Mouse (Mus musculus): Measurements from ENCODE around the gene Rhd.
"Not testable (repeated sequence)": the region's sequence is repeated elsewhere in the genome, so short reads cannot be mapped to it uniquely, and the experiment has no call there.

Gene Rhd

GRCm38 (mm10) chr4:134863937-134864729, at the start of gene Rhd:
Rhd (plus strand) TSS chr4:134864536.
- no peak for DNase-seq (ENCODE audit: low read depth, low spot score)

- no peak for DNase-seq (ENCODE audit: low read depth, low spot score)
Observed at GRCm38 (mm10) chr4:134817706-134818105, 46.6 kb upstream of the Rhd start.

- DNase-seq (ENCODE audit: low read depth, low spot score) = no peak
Observed at GRCm38 (mm10) chr4:134821061-134821460, 43.3 kb upstream of the Rhd start.

GRCm38 (mm10) chr4:134823560-134823959, 40.8 kb upstream of the Rhd start:
- no peak for DNase-seq (ENCODE audit: low read depth, low spot score)

- DNase-seq (ENCODE audit: low read depth, low spot score) = not testable (repeated sequence)
Observed at GRCm38 (mm10) chr4:134825864-134826263, 38.5 kb upstream of the Rhd start.

- DNase-seq (ENCODE audit: low read depth, low spot score) = no peak
Observed at GRCm38 (mm10) chr4:134826348-134826747, 38.0 kb upstream of the Rhd start.

- DNase-seq (ENCODE audit: low read depth, low spot score) = no peak
Observed at GRCm38 (mm10) chr4:134827806-134828205, 36.5 kb upstream of the Rhd start.

- no peak for DNase-seq (ENCODE audit: low read depth, low spot score)
Observed at GRCm38 (mm10) chr4:134831934-134832333, 32.4 kb upstream of the Rhd start.

GRCm38 (mm10) chr4:134835486-134835885, 28.9 kb upstream of the Rhd start:
- no peak for DNase-seq (ENCODE audit: low read depth, low spot score)

GRCm38 (mm10) chr4:134838221-134838620, 26.1 kb upstream of the Rhd start:
- no peak for DNase-seq (ENCODE audit: low read depth, low spot score)

GRCm38 (mm10) chr4:134838706-134839105, 25.6 kb upstream of the Rhd start:
- DNase-seq (ENCODE audit: low read depth, low spot score) = not testable (repeated sequence)

GRCm38 (mm10) chr4:134840231-134840630, 24.1 kb upstream of the Rhd start:
- no peak for DNase-seq (ENCODE audit: low read depth, low spot score)

GRCm38 (mm10) chr4:134843566-134843965, 20.8 kb upstream of the Rhd start:
- DNase-seq (ENCODE audit: low read depth, low spot score) = no peak

GRCm38 (mm10) chr4:134847587-134847986, 16.7 kb upstream of the Rhd start:
- DNase-seq (ENCODE audit: low read depth, low spot score) = no peak

- no peak for DNase-seq (ENCODE audit: low read depth, low spot score)
Observed at GRCm38 (mm10) chr4:134850551-134850950, 13.8 kb upstream of the Rhd start.

- no peak for DNase-seq (ENCODE audit: low read depth, low spot score)
Observed at GRCm38 (mm10) chr4:134851236-134851635, 13.1 kb upstream of the Rhd start.

- DNase-seq (ENCODE audit: low read depth, low spot score) = no peak
Observed at GRCm38 (mm10) chr4:134851876-134852275, 12.5 kb upstream of the Rhd start.

- peak; percentile 41 for DNase-seq (ENCODE audit: low read depth, low spot score)
Observed at GRCm38 (mm10) chr4:134852438-134853255, 11.7 kb upstream of the Rhd start.

GRCm38 (mm10) chr4:134853259-134853636, 11.1 kb upstream of the Rhd start, which contains the start of gene Maco1:
Maco1 (minus strand) TSS chr4:134853345.
- peak; percentile 98 for DNase-seq (ENCODE audit: low read depth, low spot score)

GRCm38 (mm10) chr4:134853637-134854485, 10.5 kb upstream of the Rhd start:
- peak; percentile 93 for DNase-seq (ENCODE audit: low read depth, low spot score)

GRCm38 (mm10) chr4:134855371-134855770, 9.0 kb upstream of the Rhd start:
- no peak for DNase-seq (ENCODE audit: low read depth, low spot score)

GRCm38 (mm10) chr4:134856056-134856455, 8.3 kb upstream of the Rhd start:
- DNase-seq (ENCODE audit: low read depth, low spot score) = no peak

All from mesoderm, embryonic 11.5 days (tissue).